Mouse (Mus musculus) gastrocnemius, postnatal 10 days (tissue): ENCODE measurements around the gene Zfp507. TPM values are rescaled to one million over a fixed set of nuclear protein-coding genes. Genes with fewer than 3 reads are reported as not detected.

ENCODE experiments used
- DNase-seq: peaks from one replicate; pipeline ENCODE4 v3.0.0; 2021; ENCODE audit warnings: mixed read lengths
- total RNA-seq, 2 experiments: library from RNA; stranded (reverse); gene quantifications; 2 replicates each; pipeline ENCODE4 v1.2.3; 2021

Gene Zfp507
- total RNA-seq, 2 experiments from 2014 or later = 17.5 to 24.5 TPM

- DNase-seq = peak; percentile 36
These were observed 69.3 kb downstream of the Zfp507 start for GRCm38 (mm10) chr7:35733313-35734050.

GRCm38 (mm10) chr7:35732585-35733059, 70.2 kb downstream of the Zfp507 start:
- no peak for DNase-seq

GRCm38 (mm10) chr7:35729621-35730031, 73.2 kb downstream of the Zfp507 start:
- no peak for DNase-seq

- DNase-seq = no peak
These were observed 74.4 kb downstream of the Zfp507 start for GRCm38 (mm10) chr7:35728376-35728775.

- no peak for DNase-seq
These were observed 79.8 kb downstream of the Zfp507 start for GRCm38 (mm10) chr7:35723035-35723434.

Other genes with a start within 250 kb of the Zfp507 start
- gene Nudt19, start 246.7 kb downstream of the Zfp507 start, total RNA-seq = 10 to 100 TPM; 37.0 to 41.8 TPM
- gene Rgs9bp, start 217.4 kb downstream of the Zfp507 start, total RNA-seq = under 1 TPM; 0.07 to 0.18 TPM
- gene Ankrd27, start 216.8 kb downstream of the Zfp507 start, total RNA-seq = 10 to 100 TPM; 13.3 to 19.1 TPM
- 100 to 1,000 TPM; 133 to 141 TPM for gene Pdcd5, start 155.5 kb downstream of the Zfp507 start, total RNA-seq
- 10 to 100 TPM in 1 of 2 experiments, 1 to 10 TPM in 1; 9.7 to 15.8 TPM for gene Dpy19l3, start 48.5 kb downstream of the Zfp507 start, total RNA-seq